Mouse (Mus musculus) forebrain, embryonic 11.5 days (tissue): ENCODE data around the gene Gm45713. TPM values are rescaled to one million over a fixed set of nuclear protein-coding genes. Genes with fewer than 3 reads are reported as not detected.
A peak's percentile ranks its signal among the peaks of the same experiment; 100 is the strongest.
"Not testable (repeated sequence)": the region's sequence is repeated elsewhere in the genome, so short reads cannot be mapped to it uniquely, and the experiment has no call there.

Source experiments
- ATAC-seq: fragments of 200-750 bp; cut with Nextera tagmentation; replicated peaks from 2 replicates; pipeline ENCODE4 v1.8.0; 2017; ENCODE audit warnings: moderate TSS enrichment; ENCODE audit not compliant: low FRiP score
- DNase-seq: peaks from one replicate; pipeline ENCODE4 v3.0.0-alpha.2; 2017; ENCODE audit warnings: low spot score
- H3K27ac ChIP-seq: fragments of 300-500 bp; sonication (generic); 2 replicates; pipeline ENCODE4 v1.5.1; 2014; ENCODE audit warnings: low read depth, low read length
- H3K27me3 ChIP-seq: fragments of 300-500 bp; sonication (generic); 2 replicates; pipeline ENCODE4 v1.6.1; 2014; ENCODE audit warnings: mild to moderate bottlenecking, low read length, mixed read lengths; ENCODE audit not compliant: control insufficient read depth, insufficient read depth
- H3K36me3 ChIP-seq: fragments of 300-500 bp; sonication (generic); 2 replicates; pipeline ENCODE4 v1.6.1; 2014; ENCODE audit warnings: mild to moderate bottlenecking, low read length, moderate library complexity, mixed read lengths; ENCODE audit not compliant: control insufficient read depth, insufficient read depth
- H3K4me1 ChIP-seq: fragments of 300-500 bp; sonication (generic); replicated peaks from 2 replicates; pipeline ENCODE4 v1.6.1; 2014; ENCODE audit warnings: low read length, mixed read lengths; ENCODE audit not compliant: control insufficient read depth, insufficient read depth
- H3K4me2 ChIP-seq: fragments of 300-500 bp; sonication (generic); 2 replicates; pipeline ENCODE4 v1.6.1; 2014; ENCODE audit warnings: low read depth, mild to moderate bottlenecking, low read length, moderate library complexity, mixed read lengths; ENCODE audit not compliant: severe bottlenecking
- H3K4me3 ChIP-seq: fragments of 300-500 bp; sonication (generic); 2 replicates; pipeline ENCODE4 v1.5.1; 2014; ENCODE audit warnings: low read depth, low read length
- H3K9ac ChIP-seq: fragments of 300-500 bp; sonication (generic); 2 replicates; pipeline ENCODE4 v1.6.1; 2014; ENCODE audit warnings: low read length
- H3K9me3 ChIP-seq: fragments of 300-500 bp; sonication (generic); 2 replicates; pipeline ENCODE4 v1.6.1; 2016; ENCODE audit warnings: low read length, mixed read lengths; ENCODE audit not compliant: control insufficient read depth
- WGBS: fragments of 180-500 bp; shearing (Covaris S2); extraction: QIAGEN DNeasy Blood & Tissue Kit; methylation state at CpG from one replicate; pipeline ENCODE4 v1.1.7; 2014; 5-methylcytosine and 5-hydroxymethylcytosine counted together
- polyA plus RNA-seq: library from polyadenylated mRNA; unstranded; fragments of >200 nt; fragmentation: Nextera tagmentation; extraction: Ambion mirVana; gene quantifications from 2 replicates; pipeline ENCODE4 v1.2.1, GENCODE M21; 2014

The Gm45713 gene
- polyA plus RNA-seq, 1 experiment from 2014 or later = 0.55 TPM

GRCm38 (mm10) chr7:45154096-45154992, 18.3 kb upstream of the Gm45713 start, which contains the start of the genes Pih1d1 and Aldh16a1:
Pih1d1 (plus strand) TSS chr7:45154303.
Aldh16a1 (minus strand) TSS chr7:45154584.
- H3K4me3 ChIP-seq = peak within 1 kb of the TSS; percentile 58
- no peaks in the 10 kb centered on the region for H3K27me3 ChIP-seq
- peak within 1 kb of the TSS; percentile 81 for H3K9ac ChIP-seq
- peaks cover 4% of the 10 kb centered on the region; the same call in 1 of the 2 replicates for H3K4me1 ChIP-seq
- peak within 1 kb of the TSS; percentile 75 for H3K27ac ChIP-seq
- H3K4me2 ChIP-seq = peak within 1 kb of the TSS; percentile 87
- WGBS = 6% methylated on average over 68 of the region's 69 CpGs
- no peaks in the 10 kb centered on the region for H3K36me3 ChIP-seq
- peak; percentile 96 for ATAC-seq
- DNase-seq = peak; percentile 99
- no peaks in the 10 kb centered on the region for H3K9me3 ChIP-seq

GRCm38 (mm10) chr7:45153586-45153985, 17.6 kb upstream of the Gm45713 start:
- Histone ChIP-seq H3K36me3 (no peaks in the 10 kb centered on the region), H3K4me1 (peaks cover 4% of the 10 kb centered on the region; the same call in 1 of the 2 replicates), H3K27ac (peak overlapping the region; percentile 75; the same call in 1 of the 2 replicates), H3K9ac (peak overlapping the region; percentile 81), H3K9me3 (no peaks in the 10 kb centered on the region), H3K27me3 (no peaks in the 10 kb centered on the region), H3K4me2 (peak overlapping the region; percentile 87), H3K4me3 (peak overlapping the region; percentile 58)
- WGBS = 4% methylated on average over 5 of the region's 5 CpGs
- ATAC-seq (no peak), DNase-seq (no peak)

GRCm38 (mm10) chr7:45153052-45153451, 17.0 kb upstream of the Gm45713 start:
- peak overlapping the region; percentile 87; the same call in 1 of the 2 replicates for H3K4me2 ChIP-seq
- not testable (repeated sequence) for H3K9ac ChIP-seq, ATAC-seq, H3K4me1 ChIP-seq, H3K9me3 ChIP-seq, H3K27me3 ChIP-seq, H3K27ac ChIP-seq, H3K4me3 ChIP-seq, DNase-seq, H3K36me3 ChIP-seq
- WGBS = 98% methylated on average over 2 of the region's 2 CpGs

GRCm38 (mm10) chr7:45151303-45151702, 15.3 kb upstream of the Gm45713 start:
- DNase-seq (no peak), ATAC-seq (no peak)
- no peak overlapping the region for H3K27ac ChIP-seq

GRCm38 (mm10) chr7:45150321-45150720, 14.3 kb upstream of the Gm45713 start:
- DNase-seq (no peak), ATAC-seq (no peak)
- Histone ChIP-seq H3K4me2 (no peak overlapping the region), H3K9ac (no peak overlapping the region), H3K27ac (no peak overlapping the region), H3K4me1 (peaks cover 4% of the 10 kb centered on the region; the same call in 1 of the 2 replicates), H3K4me3 (no peak overlapping the region), H3K9me3 (no peaks in the 10 kb centered on the region), H3K27me3 (no peaks in the 10 kb centered on the region), H3K36me3 (no peaks in the 10 kb centered on the region; the same call in 1 of the 2 replicates)
- WGBS = 66% methylated on average over 4 of the region's 4 CpGs

More at GRCm38 (mm10) chr7:45151303-45151702, 15.3 kb upstream of the Gm45713 start:
- H3K36me3 ChIP-seq = no peaks in the 10 kb centered on the region; the same call in 1 of the 2 replicates
- H3K9ac ChIP-seq = no peak overlapping the region
- WGBS = 76% methylated on average over 11 of the region's 11 CpGs
- no peak overlapping the region for H3K4me3 ChIP-seq
- no peaks in the 10 kb centered on the region for H3K27me3 ChIP-seq
- no peaks in the 10 kb centered on the region for H3K9me3 ChIP-seq
- peaks cover 4% of the 10 kb centered on the region; the same call in 1 of the 2 replicates for H3K4me1 ChIP-seq
- H3K4me2 ChIP-seq = no peak overlapping the region

- Histone ChIP-seq H3K4me1 (peaks cover 4% of the 10 kb centered on the region; the same call in 1 of the 2 replicates), H3K27me3 (no peaks in the 10 kb centered on the region), H3K27ac (no peak overlapping the region), H3K4me2 (no peak overlapping the region), H3K9ac (no peak overlapping the region; the same call in 1 of the 2 replicates), H3K9me3 (no peaks in the 10 kb centered on the region), H3K36me3 (no peaks in the 10 kb centered on the region; the same call in 1 of the 2 replicates), H3K4me3 (no peak overlapping the region)
- ATAC-seq = no peak
- no peak for DNase-seq
- 31% methylated on average over 6 of the region's 6 CpGs for WGBS
Observed at GRCm38 (mm10) chr7:45149545-45149944, 13.5 kb upstream of the Gm45713 start.

GRCm38 (mm10) chr7:45148534-45149098, 12.6 kb upstream of the Gm45713 start:
- Histone ChIP-seq H3K4me1 (peaks cover 3% of the 10 kb centered on the region; the same call in 1 of the 2 replicates), H3K27ac (no peak overlapping the region), H3K4me3 (no peak overlapping the region), H3K27me3 (no peaks in the 10 kb centered on the region), H3K9me3 (no peaks in the 10 kb centered on the region), H3K4me2 (no peak overlapping the region), H3K36me3 (no peaks in the 10 kb centered on the region; the same call in 1 of the 2 replicates), H3K9ac (no peak overlapping the region)
- 74% methylated on average over 4 of the region's 4 CpGs for whole genome bisulfite sequencing
- DNase-seq (no peak), ATAC-seq (no peak)

- WGBS = 95% methylated on average over 11 of the region's 11 CpGs
- H3K9ac ChIP-seq = no peak overlapping the region
- H3K36me3 ChIP-seq = no peaks in the 10 kb centered on the region; the same call in 1 of the 2 replicates
- H3K27me3 ChIP-seq = no peaks in the 10 kb centered on the region
- ATAC-seq (no peak), DNase-seq (no peak)
- H3K9me3 ChIP-seq = no peaks in the 10 kb centered on the region
- no peaks in the 10 kb centered on the region; the same call in 1 of the 2 replicates for H3K4me1 ChIP-seq
- no peak overlapping the region for H3K4me2 ChIP-seq
- H3K4me3 ChIP-seq = no peak overlapping the region
- H3K27ac ChIP-seq = no peak overlapping the region
Observed at GRCm38 (mm10) chr7:45147899-45148298, 11.9 kb upstream of the Gm45713 start.
